Mouse (Mus musculus) liver, embryonic 11.5 days (tissue): ENCODE measurements around the gene Xkr8. TPM values are rescaled to one million over a fixed set of nuclear protein-coding genes. Genes with fewer than 3 reads are reported as not detected.

Experiments
- polyA plus RNA-seq: library from polyadenylated mRNA; unstranded; fragments of >200 nt; fragmentation: Nextera tagmentation; extraction: Ambion mirVana; gene quantifications from 2 replicates; pipeline ENCODE4 v1.2.1, GENCODE M21; 2014

Gene Xkr8
- polyA plus RNA-seq, 1 experiment from 2014 or later: 5.1 TPM

Other genes with a start within 250 kb of the Xkr8 start
- 10.2 and 10.5 TPM in 2 replicates for gene Sesn2, start 222.0 kb downstream of the Xkr8 start, polyA plus RNA-seq
- gene Atpif1, start 198.9 kb downstream of the Xkr8 start, polyA plus RNA-seq: 1,813 and 1,952 TPM in 2 replicates
- gene Dnajc8, start 197.0 kb downstream of the Xkr8 start, polyA plus RNA-seq: 241 and 245 TPM in 2 replicates
- gene Ptafr, start 168.5 kb downstream of the Xkr8 start, polyA plus RNA-seq: 0.73 and 0.85 TPM in 2 replicates
- gene Eya3, start 93.6 kb downstream of the Xkr8 start, polyA plus RNA-seq: 28.3 and 29.7 TPM in 2 replicates
- gene Smpdl3b, start 24.7 kb upstream of the Xkr8 start, polyA plus RNA-seq: 2.9 and 3.2 TPM in 2 replicates
- gene Rpa2, start 35.8 kb upstream of the Xkr8 start, polyA plus RNA-seq: 156 and 165 TPM in 2 replicates
- gene Themis2, start 63.8 kb upstream of the Xkr8 start, polyA plus RNA-seq: 2.7 and 3.3 TPM in 2 replicates
- gene Ppp1r8, start 110.6 kb upstream of the Xkr8 start, polyA plus RNA-seq: 44.0 and 50.5 TPM in 2 replicates
- gene Stx12, start 152.0 kb upstream of the Xkr8 start, polyA plus RNA-seq: 33.1 and 34.9 TPM in 2 replicates
- gene Fam76a, start 190.0 kb upstream of the Xkr8 start, polyA plus RNA-seq: 27.8 and 32.2 TPM in 2 replicates
- gene Fgr, start 241.5 kb upstream of the Xkr8 start, polyA plus RNA-seq: 0.23 and 0.73 TPM in 2 replicates